Mouse (Mus musculus) lung, adult 2 months (tissue): ENCODE data around the gene Ddr2.

Experiments
- CTCF ChIP-seq: fragments of 200-500 bp; IDR thresholded peaks from 2 replicates; pipeline ENCODE4 v1.5.1; 2011; ENCODE audit warnings: mild to moderate bottlenecking, low read length, control low read depth; ENCODE audit not compliant: insufficient read depth
- POLR2A ChIP-seq: fragments of 200-500 bp; IDR thresholded peaks from 2 replicates; pipeline ENCODE4 v1.6.1; 2011; ENCODE audit warnings: low read depth, mild to moderate bottlenecking, control low read depth, low read length, borderline replicate concordance; ENCODE audit errors: extremely low read depth

DNA sequence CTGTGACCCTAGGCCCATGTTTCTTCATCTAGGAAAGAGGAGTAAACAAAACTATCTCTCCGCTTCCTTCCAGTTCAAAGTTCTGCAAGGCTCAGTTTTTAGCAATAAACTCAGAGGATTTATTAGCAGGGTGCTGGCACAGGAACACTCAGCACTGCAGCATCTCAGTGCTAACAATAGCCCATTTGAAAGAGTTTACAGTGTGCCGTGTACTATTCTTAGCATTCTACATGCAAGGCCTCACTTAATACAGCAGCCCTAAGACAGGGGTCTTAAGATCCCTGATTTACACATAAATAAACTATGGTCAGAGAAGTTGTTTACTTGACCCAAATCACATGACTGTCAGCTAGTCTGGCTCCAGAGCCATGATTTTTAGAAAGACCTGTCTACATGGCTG lies 44.6 kb downstream of the Ddr2 start:
- TF ChIP-seq POLR2A (no peak), CTCF (no peak)
